Mouse (Mus musculus) 3134 (cell line): Measurements from ENCODE around the gene Cracr2a.
A peak's percentile ranks its signal among the peaks of the same experiment; 100 is the strongest.

Experiments used
- DNase-seq: peaks from one replicate; pipeline ENCODE4 v3.0.0-alpha.2; 2011; ENCODE audit warnings: low spot score; ENCODE audit not compliant: insufficient read length; ENCODE audit errors: extremely low read depth

Cracr2a gene

DNA sequence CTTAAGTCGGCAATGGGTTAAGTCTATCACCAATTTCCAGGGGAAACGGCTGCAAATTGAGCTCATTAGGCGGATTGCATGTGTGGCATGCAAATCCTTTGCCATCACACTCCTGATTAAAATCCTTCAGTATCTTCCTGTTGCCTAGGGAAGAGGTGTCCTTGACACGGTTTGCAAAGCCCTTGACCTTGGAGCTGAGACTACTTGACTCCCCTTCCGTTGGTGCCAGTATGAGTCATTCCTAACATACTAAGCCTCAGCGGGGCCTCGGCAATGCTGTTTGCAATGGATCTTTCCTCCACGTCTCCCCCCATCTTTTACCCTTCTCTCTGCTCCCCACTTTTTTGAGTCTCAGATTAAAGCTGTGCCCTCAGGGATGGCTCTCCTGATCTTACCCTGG is 122.4 kb downstream of the Cracr2a start:
- no peak for DNase-seq

GRCm38 (mm10) chr6:127684981-127685380 is 123.8 kb downstream of the Cracr2a start:
- DNase-seq = no peak

DNA sequence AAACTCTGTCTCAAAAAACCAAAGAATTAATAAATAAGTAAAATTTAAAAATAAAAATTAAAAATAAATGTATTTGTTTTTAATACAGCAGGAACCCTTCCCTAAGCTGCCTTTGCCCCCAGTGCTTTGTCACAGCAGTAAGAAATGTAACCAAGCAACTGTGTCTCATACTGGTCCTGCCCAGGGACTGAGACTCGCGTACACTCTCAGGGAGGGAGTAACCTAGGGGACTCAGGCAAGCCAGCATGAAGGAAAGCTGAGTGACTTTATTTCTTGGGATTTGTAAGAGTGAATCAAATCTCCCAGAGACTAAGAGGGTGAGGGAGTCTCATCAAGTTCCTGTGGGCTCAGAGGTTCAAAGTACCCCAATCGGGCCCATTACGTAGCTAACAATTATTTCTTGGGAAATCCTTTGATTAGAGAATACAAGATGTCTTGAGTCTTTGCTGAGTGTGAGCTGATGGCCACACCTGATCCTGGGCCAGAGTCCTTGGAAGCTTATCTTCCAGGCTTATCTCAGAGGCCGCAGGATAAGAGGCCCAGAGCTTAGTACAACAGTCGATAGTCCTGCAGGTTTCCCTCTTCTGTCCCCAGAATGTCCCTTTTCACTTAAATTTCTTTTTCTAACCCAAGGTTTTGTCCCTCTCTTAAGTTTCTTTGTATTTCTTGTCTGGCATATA is 126.2 kb downstream of the Cracr2a start:
- DNase-seq = no peak

DNA sequence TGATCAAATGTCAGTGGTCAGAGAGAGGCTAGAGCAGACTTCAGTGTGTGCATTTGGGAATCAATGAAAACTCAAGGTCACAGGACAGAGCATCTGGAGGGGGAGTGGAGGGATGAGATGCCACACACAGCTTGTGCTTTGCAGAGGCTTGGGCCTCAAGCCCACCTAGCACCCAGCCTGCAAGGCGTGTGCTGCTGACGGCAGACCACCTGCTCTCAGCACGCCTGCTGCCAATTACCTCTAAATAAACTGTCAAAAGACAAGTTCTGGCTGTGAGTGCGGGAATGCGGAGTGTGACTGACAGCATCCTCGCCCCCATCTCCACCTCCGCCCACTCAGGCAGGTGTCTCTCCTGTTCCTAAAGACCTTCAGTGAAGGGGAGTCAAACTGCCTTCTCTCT is 131.2 kb downstream of the Cracr2a start:
- DNase-seq = no peak

DNA sequence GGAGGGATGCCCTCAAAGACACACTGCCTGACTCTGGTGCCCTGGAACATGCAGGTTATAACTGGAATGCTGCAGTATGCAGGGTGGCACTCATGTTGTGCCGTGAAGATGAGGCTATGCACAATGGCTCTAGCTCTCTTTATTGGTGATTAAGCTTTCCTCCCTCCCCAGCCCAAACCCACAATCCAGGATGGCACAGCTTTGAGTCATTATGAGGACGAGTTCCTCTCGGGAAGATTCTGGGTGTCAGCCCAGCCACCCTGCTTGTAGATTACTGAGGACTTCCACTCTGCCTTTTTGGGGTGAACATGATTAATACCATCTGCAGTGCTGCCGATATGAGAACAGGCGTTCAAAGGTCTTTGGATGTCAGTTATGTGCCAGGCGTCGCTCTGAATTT is 132.5 kb downstream of the Cracr2a start:
- no peak for DNase-seq

- DNase-seq = no peak
These were observed 140.1 kb downstream of the Cracr2a start for GRCm38 (mm10) chr6:127701036-127701783.

DNA sequence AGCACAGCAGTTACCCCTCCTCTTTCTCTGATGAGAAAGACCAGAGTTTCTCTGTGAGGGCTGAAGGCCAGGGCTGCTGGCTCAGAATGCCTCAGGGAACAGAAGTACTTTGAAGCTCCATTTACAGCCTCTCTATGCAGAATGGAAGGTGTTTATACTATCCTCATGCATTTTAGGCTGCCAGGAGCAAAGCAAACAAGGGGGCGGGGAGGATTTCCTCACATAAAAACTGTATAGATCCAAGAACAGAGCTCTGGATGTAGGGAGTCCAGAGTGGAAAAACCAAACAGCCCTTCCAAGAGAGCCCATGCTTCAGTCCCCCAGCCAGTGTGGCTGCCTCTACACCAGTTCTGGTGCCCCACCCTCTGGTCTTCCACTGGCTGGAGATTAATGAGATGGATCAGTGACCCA is 147.1 kb downstream of the Cracr2a start:
- DNase-seq = no peak

- peak; percentile 53 for DNase-seq
These were observed 153.8 kb downstream of the Cracr2a start for GRCm38 (mm10) chr6:127714906-127715305.

- DNase-seq = no peak
These were observed 154.3 kb downstream of the Cracr2a start for GRCm38 (mm10) chr6:127715428-127715827.

- no peak for DNase-seq
These were observed 156.3 kb downstream of the Cracr2a start for GRCm38 (mm10) chr6:127717239-127718137.

GRCm38 (mm10) chr6:127719875-127720274 is 158.7 kb downstream of the Cracr2a start:
- no peak for DNase-seq

DNA sequence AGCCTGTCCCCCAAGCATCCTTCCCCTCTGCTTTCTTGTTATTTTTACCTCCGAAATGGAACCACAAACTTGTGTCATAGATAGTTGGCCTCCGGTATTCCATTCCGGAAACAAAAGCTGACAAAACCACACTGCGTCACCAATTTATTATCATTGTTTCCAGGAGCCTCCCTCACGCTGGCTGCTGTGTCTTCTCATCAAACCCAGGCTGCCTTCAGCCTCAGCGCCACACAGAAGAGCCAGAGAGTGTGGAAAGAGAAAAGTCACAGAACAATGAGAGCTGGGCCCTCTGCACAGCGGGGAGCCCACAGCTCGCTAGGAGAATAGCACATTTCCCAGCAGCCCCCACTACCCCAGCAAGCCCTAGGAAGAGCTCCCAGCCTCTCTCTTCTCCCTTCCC is 162.0 kb downstream of the Cracr2a start:
- no peak for DNase-seq
